Mouse (Mus musculus) intestine, embryonic 14.5 days (tissue): Measurements from ENCODE around the gene Mtmr12. TPM values are rescaled to one million over a fixed set of nuclear protein-coding genes. Genes with fewer than 3 reads are reported as not detected.

Source experiments
- ATAC-seq: fragments of 200-750 bp; cut with Nextera tagmentation; replicated peaks from 2 replicates; pipeline ENCODE4 v1.8.0; 2017; ENCODE audit warnings: low read depth, moderate number of reproducible peaks, moderate TSS enrichment, moderate library complexity; ENCODE audit not compliant: low FRiP score, low TSS enrichment
- DNase-seq: peaks from one replicate; pipeline ENCODE4 v3.0.0-alpha.2; 2018; ENCODE audit warnings: low spot score
- H3K27ac ChIP-seq: fragments of 300-500 bp; sonication (generic); 2 replicates; pipeline ENCODE4 v1.5.1; 2014; ENCODE audit warnings: low read depth, mild to moderate bottlenecking, control low read depth
- H3K27me3 ChIP-seq: fragments of 300-500 bp; sonication (generic); replicated peaks from 2 replicates; pipeline ENCODE4 v1.6.1; 2014; ENCODE audit warnings: low read length, control low read depth; ENCODE audit not compliant: control insufficient read depth, insufficient read depth
- H3K36me3 ChIP-seq: fragments of 300-500 bp; sonication (generic); 2 replicates; pipeline ENCODE4 v1.6.1; 2014; ENCODE audit warnings: low read length, control low read depth; ENCODE audit not compliant: control insufficient read depth, insufficient read depth
- H3K4me1 ChIP-seq: fragments of 300-500 bp; sonication (generic); replicated peaks from 2 replicates; pipeline ENCODE4 v1.6.1; 2014; ENCODE audit warnings: low read length, control low read depth, mixed read lengths; ENCODE audit not compliant: control insufficient read depth, insufficient read depth
- H3K4me2 ChIP-seq: fragments of 300-500 bp; sonication (generic); 2 replicates; pipeline ENCODE4 v1.6.1; 2014; ENCODE audit warnings: low read length
- H3K4me3 ChIP-seq: fragments of 300-500 bp; sonication (generic); 2 replicates; pipeline ENCODE4 v1.5.1; 2014; ENCODE audit warnings: low read depth, low read length, control low read depth, mixed read lengths
- H3K9ac ChIP-seq: fragments of 300-500 bp; sonication (generic); 2 replicates; pipeline ENCODE4 v1.6.1; 2014; ENCODE audit warnings: mild to moderate bottlenecking, low read length
- H3K9me3 ChIP-seq: fragments of 300-500 bp; sonication (generic); 2 replicates; pipeline ENCODE4 v1.6.1; 2016; ENCODE audit warnings: low read length, control low read depth; ENCODE audit not compliant: control insufficient read depth
- WGBS: fragments of 180-500 bp; shearing (Covaris S2); extraction: QIAGEN DNeasy Blood & Tissue Kit; methylation state at CpG from one replicate; pipeline ENCODE4 v1.1.7; 2014; 5-methylcytosine and 5-hydroxymethylcytosine counted together
- polyA plus RNA-seq: library from polyadenylated mRNA; unstranded; fragments of >200 nt; fragmentation: Nextera tagmentation; extraction: Ambion mirVana; gene quantifications from 2 replicates; pipeline ENCODE4 v1.2.1, GENCODE M21; 2014

Gene Mtmr12
- polyA plus RNA-seq, 1 experiment from 2014 or later = 21.2 TPM

DNA sequence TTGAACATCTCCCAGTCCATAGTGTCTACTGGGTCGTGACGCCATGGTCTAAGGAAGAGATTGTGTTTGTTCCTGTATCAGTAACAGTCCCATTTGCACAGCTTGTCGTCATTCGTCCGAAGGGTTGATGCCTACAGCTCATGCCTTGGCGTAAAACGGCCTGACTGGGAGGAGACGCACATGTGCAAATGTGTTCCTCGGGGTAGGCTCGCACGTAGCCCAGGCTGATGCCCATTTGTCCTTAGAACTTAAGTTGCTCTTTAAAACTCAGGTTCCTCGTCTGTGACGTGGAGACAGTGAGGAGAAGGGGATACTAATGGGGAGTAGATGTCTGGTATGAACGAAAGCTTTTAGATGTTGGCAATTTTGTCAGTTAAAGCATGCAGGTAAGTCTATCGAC, 22.1 kb downstream of the Mtmr12 start:
- WGBS = 94% methylated on average over 15 of the region's 15 CpGs
- Histone ChIP-seq H3K27ac (no peak overlapping the region), H3K9me3 (no peaks in the 10 kb centered on the region), H3K36me3 (0 out of 2 replicates have a peak, but pooled peaks cover 2% of the 10 kb centered on the region), H3K4me3 (no peak overlapping the region), H3K4me1 (peaks cover 16% of the 10 kb centered on the region; the same call in 1 of the 2 replicates), H3K27me3 (no peaks in the 10 kb centered on the region), H3K9ac (no peak overlapping the region), H3K4me2 (no peak overlapping the region)
- DNase-seq (no peak), ATAC-seq (no peak)

DNA sequence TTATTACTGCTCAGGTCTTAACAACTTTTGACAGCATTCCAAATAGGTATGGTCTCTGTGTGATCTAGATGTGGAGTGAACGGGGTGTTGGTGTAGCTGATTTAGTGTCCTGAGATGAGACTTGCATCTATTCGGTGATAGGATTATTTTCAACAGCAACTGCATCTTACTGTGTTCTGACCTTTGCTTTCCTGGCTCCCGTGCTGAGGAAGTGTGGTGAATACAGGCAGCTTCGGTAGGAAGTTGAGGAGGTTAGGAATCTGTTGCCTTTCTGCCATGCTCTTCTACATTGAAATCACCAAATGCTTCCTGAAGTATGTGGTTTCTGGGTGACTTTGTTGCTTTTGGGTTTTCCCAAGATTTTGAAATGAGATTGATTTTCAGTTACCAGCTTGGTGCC, 22.5 kb downstream of the Mtmr12 start:
- H3K9me3 ChIP-seq = no peaks in the 10 kb centered on the region
- no peak overlapping the region for H3K9ac ChIP-seq
- H3K27me3 ChIP-seq = no peaks in the 10 kb centered on the region
- H3K36me3 ChIP-seq = 0 out of 2 replicates have a peak, but pooled peaks cover 3% of the 10 kb centered on the region
- H3K4me2 ChIP-seq = no peak overlapping the region
- H3K4me1 ChIP-seq = peaks cover 18% of the 10 kb centered on the region; the same call in 1 of the 2 replicates
- 73% methylated on average over 4 of the region's 4 CpGs for WGBS
- ATAC-seq = no peak
- no peak overlapping the region for H3K4me3 ChIP-seq
- H3K27ac ChIP-seq = no peak overlapping the region
- DNase-seq = no peak

DNA sequence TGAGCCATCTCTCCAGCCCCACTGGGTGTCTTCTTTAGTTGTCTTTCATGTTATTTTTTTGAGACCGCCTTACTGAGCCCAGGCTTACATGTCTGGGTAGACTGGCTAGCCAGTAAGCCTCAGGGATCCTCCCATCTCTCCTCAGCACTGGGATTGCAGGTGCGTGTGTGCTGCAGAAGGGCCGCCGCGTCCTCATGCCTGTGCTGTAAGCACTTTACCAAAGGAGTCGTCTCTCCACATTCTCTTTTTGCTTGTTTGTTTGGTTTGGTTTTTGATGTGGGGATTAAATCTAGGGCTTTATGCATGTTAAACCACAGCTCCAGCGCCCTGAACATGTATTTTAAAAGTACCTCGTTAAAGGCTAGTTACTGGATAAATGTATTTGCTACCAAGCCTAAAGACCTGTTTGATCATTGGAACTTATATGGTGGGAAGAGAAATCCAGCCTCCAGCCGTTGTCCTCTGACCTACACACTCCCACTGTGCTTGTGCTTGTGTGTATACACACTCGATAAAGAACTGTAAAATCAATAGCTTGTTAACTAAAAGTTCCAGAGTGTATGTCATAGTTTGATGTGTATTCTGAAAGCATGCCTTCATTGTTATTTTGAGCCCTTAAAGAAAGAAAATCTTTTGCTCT, 24.9 kb downstream of the Mtmr12 start:
- Histone ChIP-seq H3K4me2 (no peak overlapping the region), H3K36me3 (peaks cover 11% of the 10 kb centered on the region; the same call in 1 of the 2 replicates), H3K27me3 (no peaks in the 10 kb centered on the region), H3K4me1 (peaks cover 22% of the 10 kb centered on the region), H3K9me3 (no peaks in the 10 kb centered on the region), H3K27ac (peak overlapping the region; percentile 38; the same call in 1 of the 2 replicates), H3K9ac (no peak overlapping the region), H3K4me3 (no peak overlapping the region)
- no peak for ATAC-seq
- 76% methylated on average over 10 of the region's 10 CpGs for WGBS
- DNase-seq = no peak

DNA sequence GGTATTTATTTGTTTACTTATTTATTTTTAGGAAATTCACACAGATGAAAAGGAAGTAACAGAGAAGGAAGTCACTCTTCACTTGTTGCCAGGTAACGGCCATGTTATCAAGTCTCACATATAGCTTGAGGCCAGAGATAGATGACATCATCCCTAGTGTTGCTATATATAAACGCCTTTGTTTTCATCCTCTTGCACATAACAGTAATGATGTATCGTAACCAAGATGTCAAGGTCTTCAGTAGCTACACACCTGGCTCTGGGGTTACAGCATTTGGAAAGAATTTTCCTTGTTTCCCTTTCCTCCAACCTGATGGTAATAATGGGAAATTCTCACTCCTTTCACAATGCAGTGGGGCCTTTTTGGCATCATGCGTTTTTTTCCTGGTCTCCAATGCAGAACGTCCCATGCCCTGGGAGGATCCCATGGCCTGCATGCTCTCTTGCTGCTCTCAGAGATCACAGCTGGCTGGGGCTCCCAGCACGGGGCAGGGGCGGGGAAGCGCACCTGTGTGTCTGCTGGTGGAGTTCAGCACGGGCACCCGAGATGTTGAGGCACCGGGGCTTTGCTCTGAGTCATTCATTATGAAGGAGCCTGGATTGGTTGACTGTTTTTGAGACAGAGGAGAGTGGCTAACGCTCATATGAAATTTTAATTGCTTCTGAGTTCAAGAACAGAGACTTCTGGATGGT, 25.6 kb downstream of the Mtmr12 start:
- Histone ChIP-seq H3K4me2 (no peak overlapping the region), H3K9me3 (no peaks in the 10 kb centered on the region), H3K27ac (no peak overlapping the region), H3K36me3 (peaks cover 11% of the 10 kb centered on the region; the same call in 1 of the 2 replicates), H3K27me3 (no peaks in the 10 kb centered on the region), H3K4me1 (peaks cover 22% of the 10 kb centered on the region), H3K4me3 (no peak overlapping the region), H3K9ac (no peak overlapping the region)
- DNase-seq = no peak
- 47% methylated on average over 12 of the region's 12 CpGs for WGBS
- peak; percentile 77 for ATAC-seq

- H3K4me1 ChIP-seq = peaks cover 22% of the 10 kb centered on the region
- H3K36me3 ChIP-seq = peaks cover 18% of the 10 kb centered on the region; the same call in 1 of the 2 replicates
- H3K27me3 ChIP-seq = no peaks in the 10 kb centered on the region
- no peak overlapping the region for H3K4me2 ChIP-seq
- no peak overlapping the region for H3K27ac ChIP-seq
- no peak overlapping the region for H3K4me3 ChIP-seq
- no peak for DNase-seq
- 83% methylated on average over 6 of the region's 6 CpGs for WGBS
- ATAC-seq = no peak
- H3K9me3 ChIP-seq = no peaks in the 10 kb centered on the region
- H3K9ac ChIP-seq = no peak overlapping the region
Measured at GRCm38 (mm10) chr15:12231462-12231861, 26.6 kb downstream of the Mtmr12 start.

- no peaks in the 10 kb centered on the region for H3K9me3 ChIP-seq
- no peak overlapping the region for H3K4me2 ChIP-seq
- H3K36me3 ChIP-seq = peaks cover 18% of the 10 kb centered on the region; the same call in 1 of the 2 replicates
- DNase-seq (no peak), ATAC-seq (peak; percentile 40; the same call in 1 of the 2 replicates)
- peaks cover 19% of the 10 kb centered on the region for H3K4me1 ChIP-seq
- no peak overlapping the region for H3K4me3 ChIP-seq
- H3K27me3 ChIP-seq = no peaks in the 10 kb centered on the region
- H3K9ac ChIP-seq = no peak overlapping the region
- 36% methylated on average over 11 of the region's 11 CpGs for WGBS
- peak overlapping the region; percentile 16; the same call in 1 of the 2 replicates for H3K27ac ChIP-seq
Measured at GRCm38 (mm10) chr15:12232429-12232828, 27.6 kb downstream of the Mtmr12 start.

- 78% methylated on average over 4 of the region's 4 CpGs for WGBS
- Histone ChIP-seq H3K36me3 (peaks cover 23% of the 10 kb centered on the region), H3K4me3 (no peak overlapping the region), H3K4me1 (peaks cover 19% of the 10 kb centered on the region), H3K4me2 (no peak overlapping the region), H3K27me3 (no peaks in the 10 kb centered on the region), H3K9me3 (no peaks in the 10 kb centered on the region), H3K9ac (no peak overlapping the region), H3K27ac (no peak overlapping the region)
- no peak for DNase-seq
- ATAC-seq = no peak
Measured at GRCm38 (mm10) chr15:12233021-12233420, 28.2 kb downstream of the Mtmr12 start.

- Histone ChIP-seq H3K9ac (no peak overlapping the region), H3K36me3 (peaks cover 38% of the 10 kb centered on the region), H3K4me3 (no peak overlapping the region), H3K4me2 (no peak overlapping the region), H3K27ac (no peak overlapping the region), H3K4me1 (peaks cover 14% of the 10 kb centered on the region), H3K27me3 (no peaks in the 10 kb centered on the region), H3K9me3 (no peaks in the 10 kb centered on the region)
- 43% methylated on average over 1 of the region's 1 CpGs for WGBS
- no peak for DNase-seq
- ATAC-seq = no peak
Measured at GRCm38 (mm10) chr15:12235559-12235958, 30.7 kb downstream of the Mtmr12 start.
